In the genomic region with DNA sequence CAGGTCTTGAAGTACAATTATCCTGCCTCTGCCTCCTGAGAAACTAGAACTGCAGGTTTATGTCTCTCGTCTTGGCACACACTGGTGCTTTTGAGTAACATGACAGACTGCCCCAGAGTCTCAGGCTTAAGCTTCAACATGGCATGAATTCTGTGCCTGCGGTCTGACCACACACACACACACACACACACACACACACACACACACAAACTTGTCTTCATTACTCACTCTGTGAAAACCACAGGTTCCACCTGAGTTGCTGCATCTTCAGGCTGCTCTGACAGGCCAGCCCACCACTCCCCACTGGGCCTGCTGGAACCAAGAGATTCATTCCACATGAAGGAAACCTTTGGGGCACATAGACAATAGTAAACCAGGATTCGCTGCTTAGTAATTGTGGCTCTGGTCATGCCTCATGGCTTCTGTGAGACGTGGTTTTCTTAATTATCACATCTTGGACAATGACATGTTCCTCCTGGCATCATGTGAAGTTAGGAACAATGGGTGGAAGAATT, we compare ENCODE assay signal across 21 mouse cellular contexts.
DNase-seq lines count a peak whose midpoint lies in the region; ATAC-seq lines count a peak whose summit lies in the region.
"Had no signal": no experiment of that assay in that cellular context is flagged by ENCODE, and none has a peak within 500 bp of the region (broad histone marks: within the 10 kb centered on the region; RNA-seq: fewer than 3 reads in every experiment).

No protein-coding gene starts in this region.

- no peaks in the 10 kb centered on the region for H3K4me1 ChIP-seq in forebrain, embryonic 10.5 days
- H3K4me1 ChIP-seq in forebrain, embryonic 15.5 days: no peaks in the 10 kb centered on the region
- H3K4me1 ChIP-seq in limb, embryonic 11.5 days (ENCODE audit: control insufficient read depth, insufficient read depth, low read length): no peaks in the 10 kb centered on the region
- 0 out of 2 replicates have a peak, but pooled peaks cover under 1% of the 10 kb centered on the region for H3K4me1 ChIP-seq in limb, embryonic 10.5 days
- no peaks in the 10 kb centered on the region for H3K4me1 ChIP-seq in embryonic facial prominence, embryonic 10.5 days
- H3K4me1 ChIP-seq in hindbrain, embryonic 12.5 days: no peaks in the 10 kb centered on the region
- H3K4me1 ChIP-seq: embryonic facial prominence, embryonic 15.5 days; forebrain, embryonic 13.5 days had no signal

- no peaks in the 10 kb centered on the region for H3K36me3 ChIP-seq in forebrain, embryonic 10.5 days (replicated peaks)
- no peaks in the 10 kb centered on the region for H3K36me3 ChIP-seq in forebrain, embryonic 15.5 days
- H3K36me3 ChIP-seq in limb, embryonic 11.5 days (ENCODE audit: control insufficient read depth, insufficient read depth, low read length): no peaks in the 10 kb centered on the region
- H3K36me3 ChIP-seq in limb, embryonic 10.5 days: no peaks in the 10 kb centered on the region
- no peaks in the 10 kb centered on the region for H3K36me3 ChIP-seq in embryonic facial prominence, embryonic 10.5 days (replicated peaks)
- no peaks in the 10 kb centered on the region for H3K36me3 ChIP-seq in hindbrain, embryonic 12.5 days
- H3K36me3 ChIP-seq: embryonic facial prominence, embryonic 13.5 days; embryonic facial prominence, embryonic 15.5 days; G1E had no signal

- H3K4me3 ChIP-seq in forebrain, embryonic 10.5 days: no peak overlapping the region
- no peak overlapping the region for H3K4me3 ChIP-seq in forebrain, embryonic 15.5 days
- H3K4me3 ChIP-seq in limb, embryonic 11.5 days (ENCODE audit: low read depth, low read length): no peak overlapping the region
- H3K4me3 ChIP-seq in limb, embryonic 10.5 days: no peak overlapping the region
- H3K4me3 ChIP-seq in embryonic facial prominence, embryonic 10.5 days: no peak overlapping the region
- H3K4me3 ChIP-seq in hindbrain, embryonic 12.5 days: no peak overlapping the region
- H3K4me3 ChIP-seq: embryonic facial prominence, embryonic 13.5 days; embryonic facial prominence, embryonic 15.5 days; erythroblast, embryonic 14.5 days; forebrain, embryonic 13.5 days had no signal

- H3K27ac ChIP-seq in forebrain, embryonic 10.5 days: no peak overlapping the region
- H3K27ac ChIP-seq in forebrain, embryonic 15.5 days (replicated peaks): no peak overlapping the region
- no peak overlapping the region for H3K27ac ChIP-seq in limb, embryonic 11.5 days (replicated peaks; ENCODE audit: low read depth, low read length)
- no peak overlapping the region for H3K27ac ChIP-seq in limb, embryonic 10.5 days
- H3K27ac ChIP-seq in embryonic facial prominence, embryonic 10.5 days (replicated peaks): no peak overlapping the region
- H3K27ac ChIP-seq in hindbrain, embryonic 12.5 days: no peak overlapping the region
- H3K27ac ChIP-seq: embryonic facial prominence, embryonic 13.5 days; embryonic facial prominence, embryonic 15.5 days; forebrain, embryonic 13.5 days had no signal

- H3K9ac ChIP-seq in forebrain, embryonic 15.5 days (replicated peaks): no peak overlapping the region
- H3K9ac ChIP-seq in limb, embryonic 11.5 days (ENCODE audit: low read length): no peak overlapping the region
- no peak overlapping the region for H3K9ac ChIP-seq in hindbrain, embryonic 12.5 days
- H3K9ac ChIP-seq: embryonic facial prominence, embryonic 13.5 days; embryonic facial prominence, embryonic 15.5 days; forebrain, embryonic 13.5 days had no signal

- no peaks in the 10 kb centered on the region for H3K27me3 ChIP-seq in forebrain, embryonic 10.5 days (ENCODE audit: poor library complexity, severe bottlenecking)
- H3K27me3 ChIP-seq in forebrain, embryonic 15.5 days: no peaks in the 10 kb centered on the region
- no peaks in the 10 kb centered on the region for H3K27me3 ChIP-seq in limb, embryonic 11.5 days (ENCODE audit: control insufficient read depth, insufficient read depth, low read length)
- no peaks in the 10 kb centered on the region for H3K27me3 ChIP-seq in limb, embryonic 10.5 days (ENCODE audit: low read depth, poor library complexity, severe bottlenecking)
- H3K27me3 ChIP-seq in embryonic facial prominence, embryonic 10.5 days (replicated peaks; ENCODE audit: low read depth, poor library complexity, severe bottlenecking): no peaks in the 10 kb centered on the region
- no peaks in the 10 kb centered on the region for H3K27me3 ChIP-seq in hindbrain, embryonic 12.5 days
- H3K27me3 ChIP-seq: embryonic facial prominence, embryonic 13.5 days; embryonic facial prominence, embryonic 15.5 days; forebrain, embryonic 13.5 days had no signal

- no peak for ATAC-seq in forebrain, embryonic 15.5 days (replicated peaks)
- no peak for ATAC-seq in limb, embryonic 11.5 days (ENCODE audit: insufficient number of reproducible peaks, low FRiP score, low TSS enrichment, low read depth)
- ATAC-seq in hindbrain, embryonic 12.5 days (ENCODE audit: low FRiP score): no peak
- ATAC-seq: activated CD4-positive, CD25-positive, alpha-beta regulatory T cell, adult 4 months; forebrain, embryonic 13.5 days; forebrain, embryonic 16.5 days had no signal

- no peak overlapping the region for H3K4me2 ChIP-seq in forebrain, embryonic 15.5 days (replicated peaks)
- H3K4me2 ChIP-seq in limb, embryonic 11.5 days (ENCODE audit: low read depth, severe bottlenecking): no peak overlapping the region
- H3K4me2 ChIP-seq in hindbrain, embryonic 12.5 days (replicated peaks): no peak overlapping the region
- H3K4me2 ChIP-seq: embryonic facial prominence, embryonic 13.5 days; embryonic facial prominence, embryonic 15.5 days; forebrain, embryonic 13.5 days had no signal

- H3K9me3 ChIP-seq in forebrain, embryonic 10.5 days: no peaks in the 10 kb centered on the region
- H3K9me3 ChIP-seq in forebrain, embryonic 15.5 days: no peaks in the 10 kb centered on the region
- H3K9me3 ChIP-seq in limb, embryonic 11.5 days (ENCODE audit: control insufficient read depth, low read length): no peaks in the 10 kb centered on the region
- H3K9me3 ChIP-seq in limb, embryonic 10.5 days (replicated peaks): no peaks in the 10 kb centered on the region
- H3K9me3 ChIP-seq in embryonic facial prominence, embryonic 10.5 days: no peaks in the 10 kb centered on the region
- H3K9me3 ChIP-seq in hindbrain, embryonic 12.5 days (replicated peaks): no peaks in the 10 kb centered on the region
- H3K9me3 ChIP-seq: embryonic facial prominence, embryonic 13.5 days; embryonic facial prominence, embryonic 15.5 days; forebrain, embryonic 13.5 days had no signal

- peak; percentile 3 for DNase-seq in forebrain, embryonic 10.5 days (ENCODE audit: extremely low spot score, low spot score)
- DNase-seq in limb, embryonic 11.5 days (ENCODE audit: low spot score): peak; percentile 9
- no peak for DNase-seq in limb, embryonic 10.5 days (ENCODE audit: low spot score)
- DNase-seq in Muller cell, postnatal 12 days (ENCODE audit: inconsistent ontology term): peak; percentile 65
- DNase-seq in embryonic facial prominence, embryonic 10.5 days (ENCODE audit: low spot score): peak; percentile 7
- DNase-seq in spleen, postnatal 14 days (ENCODE audit: low spot score in 2 of 2): no peak
- DNase-seq: adrenal gland, adult 8-10 months; adrenal gland, postnatal 36 days; cerebellum, adult 11-12 months; cerebellum, adult 2 months; cerebellum, adult 9-10 months; cerebellum, postnatal 25 days had no signal

- 73% methylated on average over 4 of the region's 4 CpGs for WGBS in forebrain, embryonic 10.5 days
- WGBS in forebrain, embryonic 15.5 days: 72% methylated on average over 4 of the region's 4 CpGs
- 79% methylated on average over 4 of the region's 4 CpGs for WGBS in limb, embryonic 11.5 days
- WGBS in limb, embryonic 10.5 days: 87% methylated on average over 4 of the region's 4 CpGs
- 77% methylated on average over 4 of the region's 4 CpGs for WGBS in embryonic facial prominence, embryonic 10.5 days
- WGBS in hindbrain, embryonic 12.5 days: 66% methylated on average over 4 of the region's 4 CpGs

Comparison
In these comparisons a context has a peak if more than half of its experiments do, and no peak if none do; other contexts are left out.
1. DNase-seq: peak in forebrain, embryonic 10.5 days (single experiment), limb, embryonic 11.5 days (single experiment), Muller cell, postnatal 12 days (single experiment) and embryonic facial prominence, embryonic 10.5 days (single experiment); none in limb, embryonic 10.5 days (single experiment) and spleen, postnatal 14 days (0 of 2).